Mouse (Mus musculus) neural tube, embryonic 12.5 days (tissue): Measurements from ENCODE around the gene Lpar5. TPM values are rescaled to one million over a fixed set of nuclear protein-coding genes. Genes with fewer than 3 reads are reported as not detected.
A peak's percentile ranks its signal among the peaks of the same experiment; 100 is the strongest.
"Not testable (repeated sequence)": the region's sequence is repeated elsewhere in the genome, so short reads cannot be mapped to it uniquely, and the experiment has no call there.

Source experiments
- ATAC-seq: fragments of 200-750 bp; cut with Nextera tagmentation; 2 replicates; pipeline ENCODE4 v1.8.0; 2017; ENCODE audit warnings: low read depth, mild to moderate bottlenecking, moderate TSS enrichment, moderate library complexity; ENCODE audit not compliant: low FRiP score
- H3K27ac ChIP-seq: fragments of 300-500 bp; sonication (generic); 2 replicates; pipeline ENCODE4 v1.5.1; 2016
- H3K27me3 ChIP-seq: fragments of 300-500 bp; sonication (generic); replicated peaks from 2 replicates; pipeline ENCODE4 v1.6.1; 2016; ENCODE audit warnings: mild to moderate bottlenecking
- H3K36me3 ChIP-seq: fragments of 300-500 bp; sonication (generic); 2 replicates; pipeline ENCODE4 v1.6.1; 2016; ENCODE audit warnings: mild to moderate bottlenecking
- H3K4me1 ChIP-seq: fragments of 300-500 bp; sonication (generic); 2 replicates; pipeline ENCODE4 v1.6.1; 2016
- H3K4me2 ChIP-seq: fragments of 300-500 bp; sonication (generic); replicated peaks from 2 replicates; pipeline ENCODE4 v1.6.1; 2016; ENCODE audit warnings: mild to moderate bottlenecking
- H3K4me3 ChIP-seq: fragments of 300-500 bp; sonication (generic); 2 replicates; pipeline ENCODE4 v1.5.1; 2016
- H3K9ac ChIP-seq: fragments of 300-500 bp; sonication (generic); 2 replicates; pipeline ENCODE4 v1.6.1; 2016; ENCODE audit warnings: mild to moderate bottlenecking
- H3K9me3 ChIP-seq: fragments of 300-500 bp; sonication (generic); 2 replicates; pipeline ENCODE4 v1.6.1; 2016; ENCODE audit warnings: mild to moderate bottlenecking
- WGBS: fragments of 180-500 bp; shearing (Covaris S2); methylation state at CpG from one replicate; pipeline ENCODE4 v1.1.7; 2016; 5-methylcytosine and 5-hydroxymethylcytosine counted together
- polyA plus RNA-seq: library from polyadenylated mRNA; unstranded; fragments of >200 nt; fragmentation: Nextera tagmentation; extraction: Ambion mirVana; gene quantifications from 2 replicates; pipeline ENCODE4 v1.2.1, GENCODE M21; 2016

Gene Lpar5
- 0.32 and 0.54 TPM in 2 replicates for polyA plus RNA-seq

DNA sequence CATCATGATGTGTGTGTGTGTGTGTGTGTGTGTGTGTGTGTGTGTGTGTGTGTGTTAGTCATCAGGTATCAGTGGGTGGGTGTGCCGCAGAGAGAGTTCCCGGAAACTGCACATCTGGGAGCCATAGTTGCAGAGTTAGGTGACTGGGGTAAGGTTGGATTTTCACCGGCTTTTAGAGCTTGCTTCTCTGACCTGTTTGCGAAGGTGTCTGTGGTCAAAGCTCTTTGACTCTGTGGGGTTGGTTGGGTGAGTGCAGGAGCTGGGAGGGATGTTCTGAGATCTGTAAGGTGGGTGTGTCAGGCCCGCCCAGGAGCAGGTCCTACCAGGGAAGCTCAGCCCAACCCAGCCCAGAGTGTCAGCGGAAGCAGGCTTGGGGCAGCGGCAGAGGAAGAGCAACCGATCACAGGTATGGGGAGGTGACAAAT is at the start of gene Lpar5:
Lpar5 (plus strand) TSS at position 350 of the 425 bp plus-strand sequence.
- no peaks in the 10 kb centered on the region for H3K27me3 ChIP-seq
- no peak within 1 kb of the TSS for H3K9ac ChIP-seq
- WGBS = 58% methylated on average over 8 of the region's 8 CpGs
- peaks cover 10% of the 10 kb centered on the region; the same call in 1 of the 2 replicates for H3K4me1 ChIP-seq
- H3K36me3 ChIP-seq = no peaks in the 10 kb centered on the region
- H3K27ac ChIP-seq = no peak within 1 kb of the TSS
- H3K4me2 ChIP-seq = no peak within 1 kb of the TSS
- H3K9me3 ChIP-seq = no peaks in the 10 kb centered on the region
- H3K4me3 ChIP-seq = no peak within 1 kb of the TSS
- ATAC-seq = no peak

GRCm38 (mm10) chr6:125030532-125030931 is 37.2 kb upstream of the Lpar5 start:
- peaks cover 52% of the 10 kb centered on the region for H3K36me3 ChIP-seq
- not testable (repeated sequence) for H3K27ac ChIP-seq, H3K9me3 ChIP-seq, H3K27me3 ChIP-seq, H3K4me2 ChIP-seq, H3K4me3 ChIP-seq, H3K9ac ChIP-seq, H3K4me1 ChIP-seq
- WGBS = 45% methylated on average over 8 of the region's 9 CpGs
- 0 out of 2 replicates have a peak, but pooled peaks have one; percentile 17 for ATAC-seq

DNA sequence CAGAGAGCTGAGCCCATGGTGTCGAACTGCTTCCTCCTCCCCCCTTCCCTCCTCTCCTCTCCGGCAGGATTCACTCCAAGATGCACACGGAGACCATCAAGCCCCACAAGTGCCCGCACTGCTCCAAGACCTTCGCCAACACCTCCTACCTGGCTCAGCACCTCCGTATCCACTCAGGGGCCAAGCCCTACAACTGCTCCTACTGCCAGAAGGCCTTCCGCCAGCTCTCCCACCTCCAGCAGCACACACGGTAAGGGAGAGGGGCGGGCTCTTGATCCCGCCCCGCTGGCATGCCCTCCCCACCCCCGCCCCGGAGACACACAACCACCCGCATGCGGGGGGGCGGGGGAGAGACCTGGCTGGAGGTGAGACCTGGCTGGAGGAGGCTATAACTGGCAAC is 36.1 kb upstream of the Lpar5 start:
- no peak overlapping the region for H3K4me3 ChIP-seq
- ATAC-seq = no peak
- H3K27ac ChIP-seq = no peak overlapping the region
- H3K9me3 ChIP-seq = no peaks in the 10 kb centered on the region
- 92% methylated on average over 16 of the region's 16 CpGs for WGBS
- H3K27me3 ChIP-seq = no peaks in the 10 kb centered on the region
- no peaks in the 10 kb centered on the region for H3K4me1 ChIP-seq
- no peak overlapping the region for H3K4me2 ChIP-seq
- peaks cover 57% of the 10 kb centered on the region for H3K36me3 ChIP-seq
- H3K9ac ChIP-seq = no peak overlapping the region

DNA sequence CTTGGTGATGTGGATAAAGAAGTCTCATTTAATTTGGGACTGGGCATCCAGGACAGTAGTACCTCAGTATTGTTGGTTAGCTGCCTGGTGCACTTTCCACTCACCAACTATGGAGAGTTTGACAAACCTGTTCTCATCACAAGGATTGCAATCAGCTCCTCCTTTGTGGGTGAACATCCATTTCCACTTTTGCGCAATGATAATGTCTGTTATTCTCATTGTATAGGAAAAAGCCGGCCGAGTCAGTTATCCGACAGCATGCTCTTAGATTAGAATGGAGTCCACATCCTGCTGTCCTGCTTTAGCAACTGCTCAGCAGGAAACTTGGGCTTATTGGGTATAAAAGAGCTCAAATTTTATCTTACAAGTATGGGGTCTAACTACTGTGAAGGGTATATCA is 29.1 kb upstream of the Lpar5 start:
- H3K4me3 ChIP-seq = no peak overlapping the region
- H3K27me3 ChIP-seq = no peaks in the 10 kb centered on the region
- H3K4me2 ChIP-seq = peak overlapping the region; percentile 60
- no peak overlapping the region for H3K9ac ChIP-seq
- H3K27ac ChIP-seq = no peak overlapping the region
- peaks cover 40% of the 10 kb centered on the region for H3K36me3 ChIP-seq
- no peak for ATAC-seq
- H3K4me1 ChIP-seq = peaks cover 8% of the 10 kb centered on the region
- 95% methylated on average over 4 of the region's 4 CpGs for WGBS
- no peaks in the 10 kb centered on the region for H3K9me3 ChIP-seq

- peak overlapping the region; percentile 60 for H3K4me2 ChIP-seq
- H3K9me3 ChIP-seq = no peaks in the 10 kb centered on the region
- H3K9ac ChIP-seq = peak overlapping the region; percentile 17; the same call in 1 of the 2 replicates
- peaks cover 40% of the 10 kb centered on the region for H3K36me3 ChIP-seq
- peak overlapping the region; percentile 22 for H3K4me3 ChIP-seq
- WGBS = 7% methylated on average over 8 of the region's 8 CpGs
- H3K27me3 ChIP-seq = no peaks in the 10 kb centered on the region
- no peak overlapping the region for H3K27ac ChIP-seq
- ATAC-seq = peak; percentile 35
- peaks cover 8% of the 10 kb centered on the region for H3K4me1 ChIP-seq
These were observed 28.6 kb upstream of the Lpar5 start for GRCm38 (mm10) chr6:125039131-125039530.

GRCm38 (mm10) chr6:125039533-125040153 is 28.1 kb upstream of the Lpar5 start, which contains the start of gene Ing4:
Gene Ing4 (plus strand): TSS chr6:125039760.
- Histone ChIP-seq H3K9me3 (no peaks in the 10 kb centered on the region), H3K27ac (no peak within 1 kb of the TSS; the same call in 1 of the 2 replicates), H3K36me3 (peaks cover 41% of the 10 kb centered on the region), H3K9ac (peak within 1 kb of the TSS; percentile 74), H3K4me3 (peak within 1 kb of the TSS; percentile 64), H3K4me2 (peak within 1 kb of the TSS; percentile 77), H3K4me1 (peaks cover 8% of the 10 kb centered on the region), H3K27me3 (no peaks in the 10 kb centered on the region)
- peak; percentile 97 for ATAC-seq
- under 1% methylated on average over 26 of the region's 26 CpGs for WGBS

GRCm38 (mm10) chr6:125040221-125040620 is 27.5 kb upstream of the Lpar5 start:
- peak overlapping the region; percentile 77 for H3K4me2 ChIP-seq
- peaks cover 42% of the 10 kb centered on the region for H3K36me3 ChIP-seq
- 25% methylated on average over 7 of the region's 7 CpGs for WGBS
- H3K27ac ChIP-seq = no peak overlapping the region; the same call in 1 of the 2 replicates
- ATAC-seq = no peak; the same call in 1 of the 2 replicates
- H3K27me3 ChIP-seq = no peaks in the 10 kb centered on the region
- H3K9ac ChIP-seq = peak overlapping the region; percentile 74
- peaks cover 8% of the 10 kb centered on the region for H3K4me1 ChIP-seq
- peak overlapping the region; percentile 64 for H3K4me3 ChIP-seq
- H3K9me3 ChIP-seq = no peaks in the 10 kb centered on the region

DNA sequence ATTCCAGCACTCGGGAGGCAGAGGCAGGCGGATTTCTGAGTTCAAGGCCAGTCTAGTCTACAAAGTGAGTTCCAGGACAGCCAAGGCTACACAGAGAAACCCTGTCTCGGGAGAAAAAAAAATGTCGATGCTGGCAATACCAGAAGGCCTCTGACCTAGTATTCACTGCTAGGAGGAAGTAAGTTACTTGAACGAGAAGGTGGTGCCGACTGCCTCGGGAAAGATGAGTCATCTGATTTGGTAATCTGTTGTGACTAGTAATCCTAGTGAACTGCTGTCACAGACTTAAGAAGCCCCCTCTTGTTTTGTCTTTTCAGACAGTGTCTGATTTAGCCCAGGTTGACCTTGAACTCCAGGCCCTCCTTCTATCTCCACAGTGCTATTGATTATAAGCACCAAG is 26.7 kb upstream of the Lpar5 start:
- Histone ChIP-seq H3K36me3 (peaks cover 39% of the 10 kb centered on the region), H3K4me2 (peak overlapping the region; percentile 77; the same call in 1 of the 2 replicates), H3K9me3 (no peaks in the 10 kb centered on the region), H3K27ac (no peak overlapping the region), H3K27me3 (no peaks in the 10 kb centered on the region), H3K4me3 (no peak overlapping the region), H3K4me1 (peaks cover 8% of the 10 kb centered on the region), H3K9ac (no peak overlapping the region)
- no peak for ATAC-seq
- WGBS = 92% methylated on average over 7 of the region's 7 CpGs

GRCm38 (mm10) chr6:125042081-125042480 is 25.6 kb upstream of the Lpar5 start:
- Histone ChIP-seq H3K9ac (no peak overlapping the region), H3K4me2 (no peak overlapping the region), H3K27me3 (no peaks in the 10 kb centered on the region), H3K36me3 (peaks cover 40% of the 10 kb centered on the region), H3K27ac (no peak overlapping the region), H3K9me3 (no peaks in the 10 kb centered on the region), H3K4me3 (no peak overlapping the region), H3K4me1 (peaks cover 8% of the 10 kb centered on the region)
- WGBS = 95% methylated on average over 7 of the region's 7 CpGs
- no peak for ATAC-seq

- H3K4me1 ChIP-seq = no peaks in the 10 kb centered on the region
- H3K27me3 ChIP-seq = no peaks in the 10 kb centered on the region
- H3K27ac ChIP-seq = no peak overlapping the region
- WGBS = 45% methylated on average over 5 of the region's 5 CpGs
- H3K4me3 ChIP-seq = no peak overlapping the region
- H3K9me3 ChIP-seq = no peaks in the 10 kb centered on the region
- H3K36me3 ChIP-seq = peaks cover 78% of the 10 kb centered on the region
- H3K9ac ChIP-seq = no peak overlapping the region
- no peak overlapping the region for H3K4me2 ChIP-seq
- ATAC-seq = peak; percentile 37; the same call in 1 of the 2 replicates
These were observed 21.0 kb upstream of the Lpar5 start for GRCm38 (mm10) chr6:125046691-125047090.

GRCm38 (mm10) chr6:125049678-125050077 is 18.0 kb upstream of the Lpar5 start, which contains the start of gene Acrbp:
Gene Acrbp (plus strand): TSS chr6:125049689.
- Histone ChIP-seq H3K36me3 (peaks cover 93% of the 10 kb centered on the region), H3K4me3 (no peak within 1 kb of the TSS), H3K27me3 (no peaks in the 10 kb centered on the region), H3K9me3 (no peaks in the 10 kb centered on the region), H3K27ac (no peak within 1 kb of the TSS), H3K4me1 (no peaks in the 10 kb centered on the region), H3K9ac (no peak within 1 kb of the TSS), H3K4me2 (no peak within 1 kb of the TSS)
- no peak for ATAC-seq
- WGBS = 34% methylated on average over 20 of the region's 20 CpGs

DNA sequence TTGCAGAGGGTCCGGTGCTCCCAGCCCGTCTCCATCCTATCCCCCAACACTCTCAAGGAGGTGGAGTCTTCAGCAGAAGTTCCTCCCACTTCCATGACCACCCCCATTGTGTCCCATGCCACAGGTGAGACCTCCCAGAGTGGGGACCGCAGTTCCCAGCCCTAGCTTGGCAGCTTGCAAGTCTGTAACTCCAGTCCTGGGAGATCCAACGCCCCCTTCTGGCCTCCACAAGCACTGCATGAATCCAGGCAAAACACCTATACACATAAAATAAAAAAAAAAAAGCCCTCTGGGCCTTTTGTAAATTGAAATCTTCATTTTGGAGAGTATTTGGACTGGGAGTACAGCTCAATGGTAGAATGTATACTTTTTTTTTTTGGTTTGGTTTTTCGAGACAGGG is 16.5 kb upstream of the Lpar5 start:
- Histone ChIP-seq H3K36me3 (peaks cover 85% of the 10 kb centered on the region), H3K9ac (no peak overlapping the region), H3K9me3 (no peaks in the 10 kb centered on the region), H3K4me3 (no peak overlapping the region), H3K4me2 (no peak overlapping the region), H3K4me1 (no peaks in the 10 kb centered on the region), H3K27me3 (no peaks in the 10 kb centered on the region), H3K27ac (no peak overlapping the region)
- ATAC-seq = no peak
- 68% methylated on average over 5 of the region's 5 CpGs for WGBS

- H3K9ac ChIP-seq = no peak overlapping the region
- no peaks in the 10 kb centered on the region for H3K9me3 ChIP-seq
- H3K4me3 ChIP-seq = no peak overlapping the region
- no peaks in the 10 kb centered on the region for H3K36me3 ChIP-seq
- no peaks in the 10 kb centered on the region for H3K27me3 ChIP-seq
- no peak overlapping the region for H3K4me2 ChIP-seq
- ATAC-seq = peak; percentile 33; the same call in 1 of the 2 replicates
- 46% methylated on average over 6 of the region's 6 CpGs for WGBS
- no peak overlapping the region for H3K27ac ChIP-seq
- 0 out of 2 replicates have a peak, but pooled peaks cover 3% of the 10 kb centered on the region for H3K4me1 ChIP-seq
These were observed 6.2 kb upstream of the Lpar5 start for GRCm38 (mm10) chr6:125061493-125061892.
